Mouse (Mus musculus): ENCODE data around the gene Prss43.

GRCm38 (mm10) chr9:110841438-110841837 lies 14.9 kb downstream of the Prss43 start:
- TF ChIP-seq POLR2A (IDR thresholded peaks at IDR 0.05; ENCODE audit: borderline replicate concordance, extremely low read depth, low read depth, low read length) (no peak), CTCF (IDR thresholded peaks at IDR 0.05; ENCODE audit: insufficient read depth, low read length) (no peak)

Data from lung, adult 2 months (tissue).